Mouse (Mus musculus) ES-E14 (cell line): Measurements from ENCODE around the gene Rnf141.

Experiments
- MAFK ChIP-seq: IDR thresholded peaks from 2 replicates; pipeline ENCODE4 v1.6.1; 2014; ENCODE audit warnings: mild to moderate bottlenecking, low read depth, low read length, inconsistent platforms; ENCODE audit not compliant: insufficient read depth
- ZNF384 ChIP-seq: IDR thresholded peaks from 2 replicates; pipeline ENCODE4 v1.6.1; 2012; ENCODE audit warnings: low read depth, low read length, inconsistent platforms

DNA sequence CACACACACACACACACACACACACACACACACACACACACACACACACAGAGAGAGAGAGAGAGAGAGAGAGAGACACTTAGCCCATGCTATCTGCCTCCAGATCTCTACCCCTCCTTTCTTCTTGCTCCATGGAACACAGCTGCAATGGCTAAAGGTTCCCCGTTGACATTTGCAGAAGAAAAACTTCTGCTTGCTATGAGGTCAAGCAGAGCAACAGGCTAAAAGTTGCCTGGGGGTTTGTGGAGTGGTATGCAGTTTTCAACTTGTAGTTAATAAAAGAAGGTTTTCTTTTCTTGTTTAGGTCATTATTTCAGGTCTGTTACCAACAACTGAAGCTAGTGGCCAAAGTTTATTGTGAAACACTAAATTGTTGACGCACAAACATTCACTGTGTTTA lies 87.8 kb downstream of the Rnf141 start:
- TF ChIP-seq MAFK (no peak), ZNF384 (no peak)
